Comparison of ENCODE assay signal across 8 mouse cellular contexts in the genomic region with DNA sequence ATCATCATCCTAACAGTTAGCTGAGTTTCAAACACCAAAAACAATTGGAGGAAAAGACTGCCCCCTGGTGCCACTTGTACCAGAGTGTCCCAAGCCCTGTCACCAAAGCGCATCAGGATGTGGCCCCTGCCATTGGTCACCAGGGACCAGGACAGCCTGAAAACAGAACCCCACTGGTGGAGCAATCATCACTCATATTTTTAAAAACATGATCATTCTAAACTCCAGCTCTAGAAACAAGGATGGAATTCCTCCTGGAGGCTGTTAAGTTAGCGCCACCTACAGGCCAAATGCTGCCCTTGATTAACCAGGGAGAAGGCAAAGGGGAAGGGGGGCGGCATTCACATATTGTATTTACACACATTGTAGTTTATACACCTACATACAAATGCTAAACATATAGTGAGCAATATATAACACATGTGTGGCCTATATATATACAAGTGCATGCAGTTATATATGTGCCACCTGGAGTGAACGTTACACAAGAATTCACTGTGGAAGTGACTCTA. TPM values are rescaled to one million over a fixed set of nuclear protein-coding genes. Genes with fewer than 3 reads are reported as not detected.
DNase-seq lines count a peak whose midpoint lies in the region; ATAC-seq and TF ChIP-seq lines count a peak whose summit lies in the region.

No protein-coding gene starts in this region.

- 23% methylated on average over 4 of the region's 4 CpGs for WGBS in neural tube, embryonic 15.5 days
- 24% methylated on average over 4 of the region's 4 CpGs for WGBS in intestine, postnatal 0 days
- WGBS in limb, embryonic 11.5 days: 34% methylated on average over 4 of the region's 4 CpGs
- 26% methylated on average over 4 of the region's 4 CpGs for WGBS in midbrain, postnatal 0 days

- peak; percentile 100 for TF ChIP-seq CTCF in bone marrow macrophage, adult 2 months (IDR thresholded peaks at IDR 0.05; ENCODE audit: low read depth, low read length)
- TF ChIP-seq CTCF in intestine, postnatal 0 days (IDR thresholded peaks at IDR 0.05; ENCODE audit: low read depth): peak; percentile 79; the same call in 1 of the 2 replicates
- TF ChIP-seq CTCF in midbrain, postnatal 0 days (IDR thresholded peaks at IDR 0.05): peak; percentile 91

- H3K36me3 ChIP-seq in neural tube, embryonic 15.5 days: no peaks in the 10 kb centered on the region
- no peaks in the 10 kb centered on the region for H3K36me3 ChIP-seq in intestine, postnatal 0 days (ENCODE audit: control insufficient read depth, insufficient read depth)
- no peaks in the 10 kb centered on the region for H3K36me3 ChIP-seq in limb, embryonic 11.5 days (ENCODE audit: control insufficient read depth, insufficient read depth, low read length)
- no peaks in the 10 kb centered on the region for H3K36me3 ChIP-seq in midbrain, postnatal 0 days (ENCODE audit: insufficient read depth, low read length)

- H3K27ac ChIP-seq in neural tube, embryonic 15.5 days (replicated peaks): no peak overlapping the region
- H3K27ac ChIP-seq in bone marrow macrophage, adult 2 months (ENCODE audit: insufficient read depth, low read depth, low read length): 0 out of 2 replicates have a peak overlapping the region, but pooled peaks have one; percentile 32
- H3K27ac ChIP-seq in intestine, postnatal 0 days (ENCODE audit: low read depth, low read length): no peak overlapping the region
- no peak overlapping the region for H3K27ac ChIP-seq in limb, embryonic 11.5 days (replicated peaks; ENCODE audit: low read depth, low read length)
- no peak overlapping the region for H3K27ac ChIP-seq in midbrain, postnatal 0 days (ENCODE audit: low read depth, low read length)

- no peak overlapping the region for H3K4me2 ChIP-seq in neural tube, embryonic 15.5 days
- H3K4me2 ChIP-seq in intestine, postnatal 0 days (replicated peaks; ENCODE audit: low read depth): no peak overlapping the region
- H3K4me2 ChIP-seq in limb, embryonic 11.5 days (ENCODE audit: low read depth, severe bottlenecking): no peak overlapping the region
- no peak overlapping the region for H3K4me2 ChIP-seq in midbrain, postnatal 0 days (ENCODE audit: low read depth, low read length, poor library complexity, severe bottlenecking)

- no peak overlapping the region for H3K9ac ChIP-seq in neural tube, embryonic 15.5 days (replicated peaks)
- H3K9ac ChIP-seq in intestine, postnatal 0 days (ENCODE audit: low read depth, low read length): no peak overlapping the region
- no peak overlapping the region for H3K9ac ChIP-seq in limb, embryonic 11.5 days (ENCODE audit: low read length)
- no peak overlapping the region for H3K9ac ChIP-seq in midbrain, postnatal 0 days (replicated peaks; ENCODE audit: low read length, poor library complexity, severe bottlenecking)

- H3K4me3 ChIP-seq in neural tube, embryonic 15.5 days (replicated peaks): no peak overlapping the region
- H3K4me3 ChIP-seq in bone marrow macrophage, adult 2 months (ENCODE audit: insufficient read depth, low read length): no peak overlapping the region
- H3K4me3 ChIP-seq in intestine, postnatal 0 days (ENCODE audit: low read depth, low read length): no peak overlapping the region
- no peak overlapping the region for H3K4me3 ChIP-seq in limb, embryonic 11.5 days (ENCODE audit: low read depth, low read length)
- H3K4me3 ChIP-seq in midbrain, postnatal 0 days (ENCODE audit: low read depth, low read length): no peak overlapping the region

- peak; percentile 70 for DNase-seq in neural tube, embryonic 10.5 days (ENCODE audit: extremely low spot score, low spot score)
- DNase-seq in limb, embryonic 11.5 days (ENCODE audit: low spot score): peak; percentile 82
- peak; percentile 73 for DNase-seq in midbrain, postnatal 0 days (ENCODE audit: low spot score)
- peak; percentile 49 to 65 for DNase-seq in spleen, postnatal 36 days (ENCODE audit: low spot score in 2 of 2)

- no peak for ATAC-seq in neural tube, embryonic 15.5 days (ENCODE audit: low FRiP score)
- ATAC-seq in erythroid progenitor cell, adult 5-6 weeks (replicated peaks; ENCODE audit: low FRiP score, poor library complexity, severe bottlenecking): peak; percentile 37
- peak; percentile 50; the same call in 1 of the 2 replicates for ATAC-seq in intestine, postnatal 0 days
- no peak for ATAC-seq in limb, embryonic 11.5 days (ENCODE audit: insufficient number of reproducible peaks, low FRiP score, low TSS enrichment, low read depth)
- peak; percentile 31; the same call in 1 of the 2 replicates for ATAC-seq in midbrain, postnatal 0 days (ENCODE audit: low FRiP score)

- no peak for TF ChIP-seq POLR2A in bone marrow macrophage, adult 2 months (IDR thresholded peaks at IDR 0.05; ENCODE audit: borderline replicate concordance, low read depth, low read length)

- H3K4me1 ChIP-seq in neural tube, embryonic 15.5 days: peaks cover 15% of the 10 kb centered on the region
- H3K4me1 ChIP-seq in bone marrow macrophage, adult 2 months (ENCODE audit: control insufficient read depth, insufficient read depth, low read length): peaks cover 16% of the 10 kb centered on the region
- H3K4me1 ChIP-seq in intestine, postnatal 0 days (replicated peaks; ENCODE audit: control insufficient read depth, insufficient read depth, low read length): 0 out of 2 replicates have a peak, but pooled peaks cover 5% of the 10 kb centered on the region
- H3K4me1 ChIP-seq in limb, embryonic 11.5 days (ENCODE audit: control insufficient read depth, insufficient read depth, low read length): no peaks in the 10 kb centered on the region; the same call in 1 of the 2 replicates
- H3K4me1 ChIP-seq in midbrain, postnatal 0 days (ENCODE audit: insufficient read depth, low read length): 0 out of 2 replicates have a peak, but pooled peaks cover 2% of the 10 kb centered on the region

- H3K27me3 ChIP-seq in neural tube, embryonic 15.5 days (replicated peaks): peaks cover 45% of the 10 kb centered on the region
- H3K27me3 ChIP-seq in intestine, postnatal 0 days (replicated peaks; ENCODE audit: control insufficient read depth, insufficient read depth, low read length): no peaks in the 10 kb centered on the region
- peaks cover 9% of the 10 kb centered on the region for H3K27me3 ChIP-seq in limb, embryonic 11.5 days (ENCODE audit: control insufficient read depth, insufficient read depth, low read length)
- H3K27me3 ChIP-seq in midbrain, postnatal 0 days (ENCODE audit: insufficient read depth, low read length): peaks cover 13% of the 10 kb centered on the region; the same call in 1 of the 2 replicates

- H3K9me3 ChIP-seq in neural tube, embryonic 15.5 days (replicated peaks): no peaks in the 10 kb centered on the region
- H3K9me3 ChIP-seq in intestine, postnatal 0 days (ENCODE audit: control insufficient read depth): no peaks in the 10 kb centered on the region
- H3K9me3 ChIP-seq in limb, embryonic 11.5 days (ENCODE audit: control insufficient read depth, low read length): no peaks in the 10 kb centered on the region
- H3K9me3 ChIP-seq in midbrain, postnatal 0 days (ENCODE audit: low read length): no peaks in the 10 kb centered on the region

RNA-seq across cellular contexts. Expression of a gene that starts 1.9 kb away (rescaled TPM):
- polyA plus RNA-seq in neural tube, embryonic 15.5 days (2015; fragmentation: Nextera tagmentation; extraction: Ambion mirVana): 0.47 and 0.49 TPM in 2 replicates
- not detected in 2 replicates for polyA plus RNA-seq in bone marrow macrophage, adult 2 months (2012; ENCODE audit: insufficient read depth, insufficient read length, missing spikeins)
- total RNA-seq in erythroid progenitor cell, adult 5-6 weeks (2015; ENCODE audit: low replicate concordance): not detected in 2 replicates
- total RNA-seq in erythroid progenitor cell, adult 5-6 weeks (2017; ENCODE audit: low replicate concordance): not detected in 2 replicates
- polyA plus RNA-seq in intestine, postnatal 0 days (2015; fragmentation: Nextera tagmentation; extraction: Ambion mirVana): 0.08 and 0.20 TPM in 2 replicates
- polyA plus RNA-seq in limb, embryonic 11.5 days (2014; fragmentation: Nextera tagmentation; extraction: Ambion mirVana): not detected in 2 replicates
- total RNA-seq in midbrain, postnatal 0 days (2014; rRNA removed): 1.0 and 3.3 TPM in 2 replicates
- 1.2 and 1.3 TPM in 2 replicates for polyA plus RNA-seq in midbrain, postnatal 0 days (2015; fragmentation: Nextera tagmentation; extraction: Ambion mirVana)

RNA-seq across cellular contexts. Expression of a gene that starts 7.1 kb away (rescaled TPM):
- polyA plus RNA-seq in neural tube, embryonic 15.5 days (2015; fragmentation: Nextera tagmentation; extraction: Ambion mirVana): 5.7 and 8.0 TPM in 2 replicates
- polyA plus RNA-seq in bone marrow macrophage, adult 2 months (2012; ENCODE audit: insufficient read depth, insufficient read length, missing spikeins): 23.1 and 26.7 TPM in 2 replicates
- 10.8 and 30.6 TPM in 2 replicates for total RNA-seq in erythroid progenitor cell, adult 5-6 weeks (2015; ENCODE audit: low replicate concordance)
- total RNA-seq in erythroid progenitor cell, adult 5-6 weeks (2017; ENCODE audit: low replicate concordance): 17.8 TPM in 2 replicates
- 4.3 and 4.9 TPM in 2 replicates for polyA plus RNA-seq in intestine, postnatal 0 days (2015; fragmentation: Nextera tagmentation; extraction: Ambion mirVana)
- polyA plus RNA-seq in limb, embryonic 11.5 days (2014; fragmentation: Nextera tagmentation; extraction: Ambion mirVana): 13.1 and 13.4 TPM in 2 replicates
- total RNA-seq in midbrain, postnatal 0 days (2014; rRNA removed): 4.9 and 5.1 TPM in 2 replicates
- polyA plus RNA-seq in midbrain, postnatal 0 days (2015; fragmentation: Nextera tagmentation; extraction: Ambion mirVana): 3.1 and 3.3 TPM in 2 replicates

Comparison
In these comparisons a context has a peak if more than half of its experiments do, and no peak if none do; other contexts are left out.
1. ATAC-seq: peak in erythroid progenitor cell, adult 5-6 weeks (single experiment), intestine, postnatal 0 days (single experiment) and midbrain, postnatal 0 days (single experiment); none in neural tube, embryonic 15.5 days (single experiment) and limb, embryonic 11.5 days (single experiment).
2. Peak in every context shown above with its lines, with median percentiles within 50 percentile points of each other: DNase-seq and CTCF ChIP-seq.